ENCODE assay signal across 13 mouse cellular contexts in the genomic region with DNA sequence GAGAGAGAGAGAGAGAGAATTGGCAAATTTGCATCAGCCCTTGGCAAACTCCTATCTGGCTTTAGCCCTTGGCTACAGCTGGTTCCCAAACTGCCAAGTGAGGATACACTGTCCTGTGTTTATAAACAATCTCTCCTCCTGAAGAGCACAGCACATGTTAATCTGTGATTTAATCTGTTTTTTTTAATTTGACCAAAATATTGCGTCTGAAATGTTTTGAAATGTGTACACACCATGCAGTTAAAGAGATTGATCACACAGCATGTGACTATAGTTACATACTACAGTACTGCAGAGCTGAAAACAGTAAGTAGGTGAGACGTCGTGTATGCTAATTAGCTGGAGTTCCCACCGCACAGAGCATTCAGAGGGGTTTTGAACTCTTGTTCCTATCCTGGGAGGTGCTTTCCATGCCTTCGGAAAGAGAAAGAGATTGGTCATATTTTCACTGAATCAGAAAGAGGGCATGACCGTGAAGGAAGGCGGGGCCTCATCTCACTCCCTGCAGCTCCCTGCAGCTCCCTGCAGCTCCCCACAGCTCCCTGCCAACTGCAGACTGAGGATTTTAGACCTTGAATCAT. TPM values are rescaled to one million over a fixed set of nuclear protein-coding genes. Genes with fewer than 3 reads are reported as not detected.
DNase-seq lines count a peak whose midpoint lies in the region; ATAC-seq and TF ChIP-seq lines count a peak whose summit lies in the region.
"Had no signal": no experiment of that assay in that cellular context is flagged by ENCODE, and none has a peak within 500 bp of the region (broad histone marks: within the 10 kb centered on the region; RNA-seq: fewer than 3 reads in every experiment).

No protein-coding gene starts in this region.

- H3K9ac ChIP-seq in lung, postnatal 0 days (replicated peaks; ENCODE audit: low read depth) = no peak overlapping the region
- H3K9ac ChIP-seq in midbrain, embryonic 16.5 days (ENCODE audit: low read depth, low read length) = no peak overlapping the region
- H3K9ac ChIP-seq: limb, embryonic 13.5 days had no signal

- H3K27ac ChIP-seq in lung, postnatal 0 days (ENCODE audit: low read length) = no peak overlapping the region
- H3K27ac ChIP-seq in midbrain, embryonic 16.5 days (ENCODE audit: low read length) = no peak overlapping the region
- H3K27ac ChIP-seq: limb, embryonic 13.5 days had no signal

- TF ChIP-seq POLR2A in lung, adult 2 months (IDR thresholded peaks at IDR 0.05; ENCODE audit: borderline replicate concordance, extremely low read depth, low read depth, low read length) = no peak

- H3K4me2 ChIP-seq in lung, postnatal 0 days (replicated peaks; ENCODE audit: low read depth, low read length) = no peak overlapping the region
- H3K4me2 ChIP-seq in midbrain, embryonic 16.5 days (ENCODE audit: low read length) = no peak overlapping the region
- H3K4me2 ChIP-seq: limb, embryonic 13.5 days had no signal

- no peak for TF ChIP-seq CTCF in lung, postnatal 0 days (IDR thresholded peaks at IDR 0.05)
- no peak for TF ChIP-seq CTCF in lung, adult 2 months (IDR thresholded peaks at IDR 0.05; ENCODE audit: insufficient read depth, low read length)

- H3K4me1 ChIP-seq in lung, postnatal 0 days (ENCODE audit: insufficient read depth, low read depth, low read length) = no peaks in the 10 kb centered on the region
- H3K4me1 ChIP-seq in lung, adult 2 months (ENCODE audit: control insufficient read depth, insufficient read depth, low read length) = no peaks in the 10 kb centered on the region; the same call in 1 of the 2 replicates
- peaks cover 8% of the 10 kb centered on the region for H3K4me1 ChIP-seq in midbrain, embryonic 16.5 days (ENCODE audit: control insufficient read depth, insufficient read depth, low read length)

- ATAC-seq in lung, postnatal 0 days = no peak
- ATAC-seq in midbrain, embryonic 16.5 days = peak; percentile 68
- ATAC-seq: Patski had no signal

- no peaks in the 10 kb centered on the region for H3K36me3 ChIP-seq in lung, postnatal 0 days (ENCODE audit: insufficient read depth, low read length)
- H3K36me3 ChIP-seq in midbrain, embryonic 16.5 days (ENCODE audit: control insufficient read depth, insufficient read depth, low read length) = no peaks in the 10 kb centered on the region
- H3K36me3 ChIP-seq: limb, embryonic 13.5 days had no signal

- peak; percentile 35 for DNase-seq in gastrocnemius, adult 18-20 months (ENCODE audit: low spot score)
- DNase-seq in gastrocnemius, adult 8-10 months (ENCODE audit: low spot score in 2 of 2) = no peak
- peak; percentile 33 for DNase-seq in lung, postnatal 0 days (ENCODE audit: low spot score)
- no peak for DNase-seq in lung, adult 2 months
- peak; percentile 52 for DNase-seq in brain, adult 2 months (ENCODE audit: low read depth, low spot score)
- DNase-seq in layer of hippocampus, adult 8-10 months (ENCODE audit: low spot score in 2 of 2) = no peak
- DNase-seq in right cerebral cortex, postnatal 14 days = no peak
- DNase-seq: embryo, embryonic 11 days; kidney, adult 18-20 months had no signal

- 19% methylated on average over 7 of the region's 7 CpGs for WGBS in lung, postnatal 0 days
- WGBS in lung, adult 2 months = 21% methylated on average over 7 of the region's 7 CpGs
- WGBS in midbrain, embryonic 16.5 days = 31% methylated on average over 7 of the region's 7 CpGs

- no peak for TF ChIP-seq EP300 in lung, postnatal 0 days (IDR thresholded peaks at IDR 0.05)

- H3K9me3 ChIP-seq in lung, postnatal 0 days (ENCODE audit: low read length) = no peaks in the 10 kb centered on the region
- no peaks in the 10 kb centered on the region for H3K9me3 ChIP-seq in midbrain, embryonic 16.5 days (replicated peaks; ENCODE audit: control insufficient read depth, low read length, poor library complexity, severe bottlenecking)
- H3K9me3 ChIP-seq: limb, embryonic 13.5 days had no signal

- H3K27me3 ChIP-seq in lung, postnatal 0 days (replicated peaks; ENCODE audit: insufficient read depth, low read length) = no peaks in the 10 kb centered on the region
- no peaks in the 10 kb centered on the region for H3K27me3 ChIP-seq in midbrain, embryonic 16.5 days (ENCODE audit: control insufficient read depth, insufficient read depth, low read depth, low read length)
- H3K27me3 ChIP-seq: limb, embryonic 13.5 days; Patski had no signal

- H3K4me3 ChIP-seq in lung, postnatal 0 days (ENCODE audit: low read depth, low read length) = no peak overlapping the region
- H3K4me3 ChIP-seq in lung, adult 2 months (replicated peaks; ENCODE audit: extremely low read depth, low read depth, low read length) = no peak overlapping the region
- H3K4me3 ChIP-seq in midbrain, embryonic 16.5 days (ENCODE audit: low read depth, low read length) = no peak overlapping the region
- H3K4me3 ChIP-seq: limb, embryonic 13.5 days had no signal

RNA-seq across cellular contexts. Expression of a gene that starts 24.2 kb away (rescaled TPM):
- 1 to 10 TPM in 1 of 2 experiments, under 1 TPM in 1; 0.52 to 1.6 TPM for total RNA-seq in gastrocnemius, adult 18-20 months (2021)
- 1 to 10 TPM in 1 of 4 experiments, under 1 TPM in 3; 0.17 to 2.5 (median 0.77) TPM for total RNA-seq in gastrocnemius, adult 8-10 months (2022)
- polyA plus RNA-seq in lung, postnatal 0 days (2015; fragmentation: Nextera tagmentation; extraction: Ambion mirVana) = 0.21 and 0.33 TPM in 2 replicates
- polyA plus RNA-seq in lung, adult 2 months (2012; rRNA removed) = 2.0 and 2.9 TPM in 2 replicates
- polyA plus RNA-seq in midbrain, embryonic 16.5 days (2015; fragmentation: Nextera tagmentation; extraction: Ambion mirVana) = 0.07 and 0.10 TPM in 2 replicates
- under 1 TPM; 0.17 to 0.18 (median 0.18) TPM for total RNA-seq in layer of hippocampus, adult 8-10 months (2022)
- polyA plus RNA-seq: neural tube, embryonic 11.5 days had no signal

Comparison
In these comparisons a context has a peak if more than half of its experiments do, and no peak if none do; other contexts are left out.
1. DNase-seq: peak in gastrocnemius, adult 18-20 months (single experiment), lung, postnatal 0 days (single experiment) and brain, adult 2 months (single experiment); none in gastrocnemius, adult 8-10 months (0 of 2), lung, adult 2 months (single experiment), layer of hippocampus, adult 8-10 months (0 of 2) and right cerebral cortex, postnatal 14 days (single experiment).